Comparison of ENCODE assay signal across 20 mouse cellular contexts in genomic region chr6:125267469-125267868, GRCm38 (mm10). TPM values are rescaled to one million over a fixed set of nuclear protein-coding genes. Genes with fewer than 3 reads are reported as not detected.
"Had no signal": no experiment of that assay in that cellular context is flagged by ENCODE, and none has a peak within 500 bp of the region (broad histone marks: within the 10 kb centered on the region; RNA-seq: fewer than 3 reads in every experiment).

No protein-coding gene starts in this region.

- H3K27ac ChIP-seq: neural tube, embryonic 13.5 days; neural tube, embryonic 15.5 days; stomach, embryonic 15.5 days; stomach, postnatal 0 days had no signal

- DNase-seq: retina, postnatal 1 day; right cerebral cortex, adult 18-20 months; right cerebral cortex, postnatal 14 days; right cerebral cortex, postnatal 25 days; right cerebral cortex, postnatal 4 days; spleen, adult 18-20 months; thymus, adult 18-20 months; thymus, adult 2 months; thymus, postnatal 14 days; thymus, postnatal 25 days; thymus, postnatal 36 days; thymus, postnatal 4 days had no signal

- H3K27me3 ChIP-seq: neural tube, embryonic 13.5 days; neural tube, embryonic 15.5 days; stomach, embryonic 15.5 days had no signal

- H3K9ac ChIP-seq: neural tube, embryonic 13.5 days; neural tube, embryonic 15.5 days; stomach, embryonic 15.5 days had no signal

- H3K4me3 ChIP-seq: neural tube, embryonic 13.5 days; neural tube, embryonic 15.5 days; stomach, embryonic 15.5 days had no signal

- H3K9me3 ChIP-seq: neural tube, embryonic 13.5 days; neural tube, embryonic 15.5 days; stomach, embryonic 15.5 days had no signal

- H3K36me3 ChIP-seq: neural tube, embryonic 13.5 days; neural tube, embryonic 15.5 days; stomach, embryonic 15.5 days had no signal

- H3K4me2 ChIP-seq: neural tube, embryonic 13.5 days; neural tube, embryonic 15.5 days; stomach, embryonic 15.5 days had no signal

RNA-seq across cellular contexts. Expression of gene Tuba3a, which starts 18.4 kb away (rescaled TPM):
- polyA plus RNA-seq: neural tube, embryonic 13.5 days; neural tube, embryonic 14.5 days; neural tube, embryonic 15.5 days; small intestine, adult 2 months; spleen, adult 2 months; stomach, embryonic 14.5 days had no signal
